Mouse (Mus musculus): ENCODE data around the gene Wnt9a.

DNA sequence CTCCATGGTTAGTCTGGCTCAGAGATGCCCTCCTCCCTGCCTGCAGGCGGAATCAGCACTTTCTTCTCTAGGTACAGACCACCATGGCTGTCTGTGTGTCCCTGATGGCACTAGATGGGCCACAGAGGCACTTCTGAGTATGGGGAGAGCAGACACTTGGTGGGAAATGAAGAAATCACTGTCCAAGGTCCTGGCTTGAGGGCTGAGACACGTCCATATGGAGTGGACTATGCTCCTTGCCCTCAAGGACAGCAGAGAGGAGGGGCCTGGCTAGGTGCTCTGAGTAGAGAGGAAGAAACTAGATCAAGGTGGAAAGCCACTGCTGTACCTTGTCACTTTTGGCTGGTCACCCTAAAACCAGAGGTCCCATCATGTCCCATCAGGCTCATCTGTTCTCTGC is 29.9 kb upstream of the Wnt9a start:
- TF ChIP-seq CTCF (IDR thresholded peaks at IDR 0.05; ENCODE audit: low read depth) (no peak), EP300 (IDR thresholded peaks at IDR 0.05; ENCODE audit: low read depth) (no peak)

Data from heart, postnatal 0 days (tissue).